Mouse (Mus musculus): ENCODE data around the gene D10Jhu81e. TPM values are rescaled to one million over a fixed set of nuclear protein-coding genes. Genes with fewer than 3 reads are reported as not detected.

Gene D10Jhu81e
- polyA plus RNA-seq, 1 experiment from 2014 or later: 40.9 TPM

DNA sequence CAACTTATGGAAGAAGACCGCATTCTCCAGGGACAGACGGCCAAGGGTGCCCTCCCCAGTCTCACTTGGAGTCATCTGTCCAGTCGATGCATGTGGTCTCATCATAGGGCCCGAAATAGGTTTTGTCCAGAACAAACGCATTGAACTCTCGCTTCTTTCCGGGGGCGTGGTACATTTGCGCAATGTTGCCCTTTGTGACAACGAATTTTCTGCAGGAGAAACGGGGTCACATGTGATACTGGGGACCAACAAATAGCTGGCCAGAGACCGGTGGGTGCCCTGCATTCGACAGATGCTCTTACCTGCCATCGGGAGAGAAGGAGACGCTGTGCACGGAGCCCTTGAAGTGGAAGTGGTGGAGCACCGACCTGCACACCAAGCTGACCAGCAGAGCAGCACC lies 12.7 kb upstream of the D10Jhu81e start:
- H3K4me1 ChIP-seq: peaks cover 18% of the 10 kb centered on the region
- H3K4me3 ChIP-seq (replicated peaks): no peak overlapping the region
- H3K36me3 ChIP-seq: peaks cover 63% of the 10 kb centered on the region
- no peak overlapping the region for H3K4me2 ChIP-seq (replicated peaks)
- H3K27me3 ChIP-seq: no peaks in the 10 kb centered on the region
- H3K9ac ChIP-seq: no peak overlapping the region
- H3K9me3 ChIP-seq (replicated peaks): no peaks in the 10 kb centered on the region
- ATAC-seq (ENCODE audit: insufficient number of reproducible peaks, low FRiP score, low TSS enrichment, low read depth): no peak
- 93% methylated on average over 17 of the region's 17 CpGs for WGBS
- no peak overlapping the region for H3K27ac ChIP-seq (replicated peaks)

DNA sequence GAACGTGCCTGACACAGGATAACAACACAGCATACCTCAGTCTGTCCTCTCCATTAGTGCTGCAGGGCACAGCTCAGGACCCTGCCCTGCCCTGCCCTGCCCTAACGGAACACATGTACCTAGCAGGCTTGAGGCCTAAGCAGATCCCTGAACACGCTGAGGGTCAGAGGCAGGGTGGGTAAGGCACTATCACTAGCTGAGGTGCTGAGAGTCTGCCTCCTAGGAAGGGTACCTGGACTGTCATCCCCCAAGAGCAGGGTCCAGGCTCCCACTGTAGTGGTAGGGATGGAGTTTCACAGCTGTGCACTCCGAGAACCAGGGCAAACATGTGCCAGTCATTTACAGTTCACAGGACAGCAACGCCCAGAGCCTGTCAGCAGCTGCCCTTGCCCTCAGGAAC lies 4.9 kb upstream of the D10Jhu81e start:
- Histone ChIP-seq H3K9me3 (replicated peaks) (no peaks in the 10 kb centered on the region), H3K4me1 (peaks cover 5% of the 10 kb centered on the region; the same call in 1 of the 2 replicates), H3K4me2 (replicated peaks) (no peak overlapping the region), H3K27ac (replicated peaks) (no peak overlapping the region), H3K9ac (no peak overlapping the region), H3K36me3 (peaks cover 87% of the 10 kb centered on the region), H3K27me3 (no peaks in the 10 kb centered on the region), H3K4me3 (replicated peaks) (no peak overlapping the region)
- WGBS: 84% methylated on average over 5 of the region's 5 CpGs
- no peak for ATAC-seq (ENCODE audit: insufficient number of reproducible peaks, low FRiP score, low TSS enrichment, low read depth)

DNA sequence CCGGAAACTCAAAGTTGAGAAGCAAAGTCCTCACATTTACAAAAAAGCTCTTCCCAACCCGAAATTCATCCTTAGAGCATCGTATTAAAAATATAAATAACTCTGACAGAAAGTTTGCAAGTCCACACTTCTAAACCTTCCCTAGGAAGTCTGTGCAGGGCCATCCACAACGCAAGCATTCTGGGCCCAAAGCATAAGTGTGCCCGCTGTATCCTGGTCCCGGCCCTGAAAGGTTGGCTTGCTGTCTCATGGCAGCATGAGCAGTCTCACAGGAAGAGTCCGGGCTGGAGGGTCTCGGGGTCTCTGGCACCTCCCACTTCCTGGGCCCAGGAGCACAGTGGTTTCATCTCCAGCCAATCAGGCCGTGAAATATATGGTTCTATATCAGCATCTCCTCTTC lies 2.0 kb upstream of the D10Jhu81e start:
- Histone ChIP-seq H3K4me2 (replicated peaks) (no peak overlapping the region), H3K4me1 (peaks cover 16% of the 10 kb centered on the region), H3K27me3 (no peaks in the 10 kb centered on the region), H3K9me3 (replicated peaks) (no peaks in the 10 kb centered on the region), H3K9ac (no peak overlapping the region), H3K27ac (replicated peaks) (no peak overlapping the region), H3K4me3 (replicated peaks) (no peak overlapping the region), H3K36me3 (peaks cover 71% of the 10 kb centered on the region)
- WGBS: 88% methylated on average over 9 of the region's 9 CpGs
- ATAC-seq (ENCODE audit: insufficient number of reproducible peaks, low FRiP score, low TSS enrichment, low read depth): no peak

DNA sequence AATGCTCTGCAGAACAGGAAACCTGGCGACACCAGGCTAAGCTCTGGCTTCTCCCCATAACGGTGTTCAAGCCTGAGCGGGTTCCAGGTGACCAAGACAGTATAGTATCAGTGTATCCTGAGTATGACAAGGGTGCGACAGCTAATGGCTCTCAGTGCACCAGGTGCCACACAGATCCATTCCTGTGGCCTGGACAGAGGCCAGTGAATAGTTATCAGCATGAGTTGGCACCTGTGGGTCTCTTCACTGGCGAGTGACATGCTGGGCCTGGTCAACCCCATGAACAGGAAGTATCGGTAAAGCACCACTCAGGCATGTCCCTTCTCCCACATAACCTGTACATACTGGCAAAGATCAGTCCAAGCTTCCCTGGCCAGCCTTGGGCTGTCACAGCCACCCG lies 1.5 kb upstream of the D10Jhu81e start:
- Histone ChIP-seq H3K4me3 (replicated peaks) (no peak overlapping the region), H3K36me3 (peaks cover 71% of the 10 kb centered on the region), H3K4me1 (peaks cover 16% of the 10 kb centered on the region), H3K27ac (replicated peaks) (no peak overlapping the region), H3K9ac (no peak overlapping the region), H3K27me3 (no peaks in the 10 kb centered on the region), H3K4me2 (replicated peaks) (no peak overlapping the region), H3K9me3 (replicated peaks) (no peaks in the 10 kb centered on the region)
- no peak for ATAC-seq (ENCODE audit: insufficient number of reproducible peaks, low FRiP score, low TSS enrichment, low read depth)
- 91% methylated on average over 7 of the region's 7 CpGs for WGBS

DNA sequence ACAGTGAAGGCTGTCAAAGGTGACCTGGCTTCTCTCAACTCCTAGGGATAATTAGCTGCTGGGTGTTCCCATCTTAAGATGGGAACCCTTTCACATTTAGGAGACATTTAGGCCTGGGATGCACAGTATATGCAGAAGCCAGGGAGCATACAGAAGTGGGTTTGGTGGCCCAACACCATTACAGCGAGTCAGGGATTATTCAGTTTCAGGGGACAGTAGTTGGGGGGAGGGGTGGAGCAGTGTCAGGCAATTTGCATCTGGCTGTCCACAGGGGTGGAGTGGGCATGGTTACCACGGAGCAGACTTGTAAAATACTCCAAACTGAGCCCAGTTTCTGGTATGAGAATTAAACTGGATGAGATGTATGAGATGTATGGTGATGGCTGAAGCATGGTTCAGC lies 863 bp upstream of the D10Jhu81e start:
- Histone ChIP-seq H3K9ac (no peak overlapping the region), H3K4me2 (replicated peaks) (peak overlapping the region; percentile 80), H3K27ac (replicated peaks) (no peak overlapping the region), H3K4me1 (peaks cover 16% of the 10 kb centered on the region), H3K9me3 (replicated peaks) (no peaks in the 10 kb centered on the region), H3K36me3 (peaks cover 71% of the 10 kb centered on the region), H3K27me3 (no peaks in the 10 kb centered on the region), H3K4me3 (replicated peaks) (peak overlapping the region; percentile 94; the same call in 1 of the 2 replicates)
- WGBS: 72% methylated on average over 2 of the region's 2 CpGs
- no peak for ATAC-seq (ENCODE audit: insufficient number of reproducible peaks, low FRiP score, low TSS enrichment, low read depth)

DNA sequence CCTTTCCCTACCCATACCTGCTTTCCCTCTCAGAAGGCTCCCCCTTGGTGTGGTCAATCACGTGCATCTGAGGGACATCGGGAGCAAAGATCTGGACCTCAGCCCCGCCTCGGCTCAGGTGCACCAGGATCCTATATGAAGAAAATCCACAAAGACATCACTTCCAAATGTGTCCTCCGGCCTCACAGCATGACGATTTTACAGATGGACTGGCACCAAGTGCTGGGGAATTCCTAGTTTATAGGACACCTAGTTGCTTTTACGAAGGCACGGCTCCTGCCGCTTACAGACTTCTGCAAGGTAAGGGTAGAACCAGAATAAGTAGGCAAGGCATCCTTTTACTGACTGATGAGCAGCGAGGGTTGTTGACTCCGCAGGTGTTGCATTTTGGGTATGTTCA lies 790 bp downstream of the D10Jhu81e start:
- H3K4me3 ChIP-seq (replicated peaks): peak overlapping the region; percentile 94
- no peaks in the 10 kb centered on the region for H3K27me3 ChIP-seq
- H3K9me3 ChIP-seq (replicated peaks): no peaks in the 10 kb centered on the region
- peak overlapping the region; percentile 94 for H3K9ac ChIP-seq
- H3K4me1 ChIP-seq: peaks cover 16% of the 10 kb centered on the region
- no peak overlapping the region for H3K27ac ChIP-seq (replicated peaks)
- 81% methylated on average over 11 of the region's 11 CpGs for WGBS
- no peak for ATAC-seq (ENCODE audit: insufficient number of reproducible peaks, low FRiP score, low TSS enrichment, low read depth)
- H3K4me2 ChIP-seq (replicated peaks): peak overlapping the region; percentile 80
- peaks cover 69% of the 10 kb centered on the region for H3K36me3 ChIP-seq

DNA sequence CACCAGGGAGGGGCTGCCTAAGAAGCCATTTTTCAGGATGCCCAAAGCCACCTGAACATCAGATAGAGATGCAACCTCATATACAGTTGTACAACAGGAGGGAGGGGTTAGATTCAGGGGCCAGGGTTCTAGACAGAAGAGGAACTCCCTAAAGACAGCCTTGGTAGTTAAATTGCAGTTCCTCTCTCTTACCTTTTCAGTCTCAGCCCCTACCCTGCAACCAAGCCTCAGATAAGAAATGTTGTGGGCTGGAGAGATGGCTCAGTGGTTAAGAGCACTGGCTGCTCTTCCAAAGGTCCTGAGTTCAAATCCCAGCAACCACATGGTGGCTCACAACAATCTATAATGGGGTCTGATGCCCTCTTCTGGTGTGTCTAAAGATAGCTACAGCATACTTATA lies 1.8 kb downstream of the D10Jhu81e start:
- ATAC-seq (ENCODE audit: insufficient number of reproducible peaks, low FRiP score, low TSS enrichment, low read depth): no peak
- Histone ChIP-seq H3K4me3 (replicated peaks) (no peak overlapping the region), H3K36me3 (peaks cover 70% of the 10 kb centered on the region), H3K9me3 (replicated peaks) (no peaks in the 10 kb centered on the region), H3K9ac (no peak overlapping the region), H3K27me3 (no peaks in the 10 kb centered on the region), H3K27ac (replicated peaks) (no peak overlapping the region), H3K4me1 (peaks cover 16% of the 10 kb centered on the region), H3K4me2 (replicated peaks) (no peak overlapping the region)

DNA sequence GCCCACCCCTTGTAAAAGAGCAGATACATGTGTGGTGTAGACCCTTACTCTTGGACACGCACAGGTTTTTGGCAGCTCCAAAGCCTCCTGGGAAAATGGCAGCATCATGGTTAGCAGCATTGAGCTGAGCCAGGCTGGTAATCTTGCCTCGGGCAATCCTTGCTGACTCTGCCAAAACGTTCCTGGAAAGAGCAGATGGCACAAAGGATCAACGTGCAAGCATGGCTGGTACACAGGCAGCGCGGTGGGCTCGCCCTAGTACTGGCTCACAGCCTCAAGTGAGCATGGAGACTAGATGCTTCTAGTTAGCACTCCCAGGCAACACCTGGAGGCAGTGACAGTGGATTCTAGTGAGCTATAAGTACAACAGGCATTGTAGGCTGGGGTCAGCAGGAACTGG lies 2.2 kb downstream of the D10Jhu81e start:
- no peak for ATAC-seq (ENCODE audit: insufficient number of reproducible peaks, low FRiP score, low TSS enrichment, low read depth)
- H3K27ac ChIP-seq (replicated peaks): no peak overlapping the region
- no peak overlapping the region for H3K9ac ChIP-seq
- 83% methylated on average over 7 of the region's 7 CpGs for WGBS
- H3K9me3 ChIP-seq (replicated peaks): no peaks in the 10 kb centered on the region
- H3K4me2 ChIP-seq (replicated peaks): no peak overlapping the region
- peaks cover 70% of the 10 kb centered on the region for H3K36me3 ChIP-seq
- peaks cover 16% of the 10 kb centered on the region for H3K4me1 ChIP-seq
- no peak overlapping the region for H3K4me3 ChIP-seq (replicated peaks)
- H3K27me3 ChIP-seq: no peaks in the 10 kb centered on the region

DNA sequence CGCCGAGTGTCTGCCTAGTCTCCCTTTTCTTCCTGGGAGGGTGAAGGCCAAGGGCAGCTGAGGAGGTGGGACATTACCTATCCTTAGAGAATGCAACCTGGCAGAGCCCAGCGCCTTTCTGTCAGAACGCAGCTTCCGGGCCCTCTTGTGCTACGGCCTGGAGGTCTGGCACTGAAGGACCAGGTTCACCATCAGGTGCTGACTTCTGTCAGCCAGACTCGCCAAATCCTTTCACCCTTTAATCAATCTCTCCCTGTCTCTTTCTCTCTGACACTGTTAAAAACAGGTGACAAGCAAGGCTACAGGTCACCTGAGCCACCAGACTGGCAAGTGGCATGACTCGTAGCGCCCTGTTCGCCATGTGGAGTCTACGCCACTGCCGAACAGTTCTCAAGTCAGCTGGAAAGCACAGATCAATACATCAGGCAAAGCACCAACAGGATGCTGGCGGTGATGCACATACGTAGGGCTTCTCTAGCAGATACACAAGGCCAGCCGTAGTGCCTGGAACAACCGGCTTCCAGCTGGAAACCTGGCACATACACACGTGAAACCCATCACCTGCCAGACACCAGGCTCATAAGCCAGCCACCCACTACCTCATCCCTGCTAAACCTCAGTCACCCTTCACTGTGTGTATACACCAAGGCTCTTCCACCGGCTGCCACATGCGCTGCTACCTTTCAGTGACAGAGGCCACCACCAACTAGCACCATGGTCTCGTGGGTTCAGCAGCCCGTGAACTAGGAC lies 4.2 kb downstream of the D10Jhu81e start:
- H3K4me1 ChIP-seq: peaks cover 16% of the 10 kb centered on the region
- H3K9me3 ChIP-seq (replicated peaks): no peaks in the 10 kb centered on the region
- H3K27me3 ChIP-seq: no peaks in the 10 kb centered on the region
- no peak for ATAC-seq (ENCODE audit: insufficient number of reproducible peaks, low FRiP score, low TSS enrichment, low read depth)
- H3K27ac ChIP-seq (replicated peaks): no peak overlapping the region
- peaks cover 67% of the 10 kb centered on the region for H3K36me3 ChIP-seq
- H3K4me2 ChIP-seq (replicated peaks): no peak overlapping the region
- H3K4me3 ChIP-seq (replicated peaks): no peak overlapping the region
- H3K9ac ChIP-seq: no peak overlapping the region
- 93% methylated on average over 21 of the region's 21 CpGs for WGBS

DNA sequence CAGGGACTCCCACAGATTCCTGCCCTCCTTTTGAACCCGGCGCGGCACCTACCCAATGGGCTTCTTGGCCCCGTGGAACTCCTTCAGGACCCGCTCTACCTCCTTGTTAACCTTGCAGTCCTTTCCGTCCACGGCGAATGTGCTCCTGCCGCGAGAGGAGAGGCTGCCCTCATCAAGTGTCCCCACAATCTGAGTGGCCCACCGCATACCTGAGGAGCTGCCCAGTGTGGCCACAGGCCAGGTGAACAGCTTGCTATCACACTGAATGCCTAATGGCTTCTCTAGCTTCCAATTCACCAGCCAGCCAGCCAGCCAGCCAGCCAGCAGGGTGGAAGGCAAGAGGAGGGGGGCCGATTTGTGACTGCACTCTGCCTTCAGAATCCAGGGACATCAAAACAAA lies 4.8 kb downstream of the D10Jhu81e start:
- Histone ChIP-seq H3K9ac (no peak overlapping the region), H3K27me3 (no peaks in the 10 kb centered on the region), H3K36me3 (peaks cover 67% of the 10 kb centered on the region), H3K4me3 (replicated peaks) (no peak overlapping the region), H3K4me1 (peaks cover 15% of the 10 kb centered on the region), H3K4me2 (replicated peaks) (no peak overlapping the region), H3K27ac (replicated peaks) (no peak overlapping the region), H3K9me3 (replicated peaks) (no peaks in the 10 kb centered on the region)
- ATAC-seq (ENCODE audit: insufficient number of reproducible peaks, low FRiP score, low TSS enrichment, low read depth): no peak
- WGBS: 95% methylated on average over 12 of the region's 12 CpGs

DNA sequence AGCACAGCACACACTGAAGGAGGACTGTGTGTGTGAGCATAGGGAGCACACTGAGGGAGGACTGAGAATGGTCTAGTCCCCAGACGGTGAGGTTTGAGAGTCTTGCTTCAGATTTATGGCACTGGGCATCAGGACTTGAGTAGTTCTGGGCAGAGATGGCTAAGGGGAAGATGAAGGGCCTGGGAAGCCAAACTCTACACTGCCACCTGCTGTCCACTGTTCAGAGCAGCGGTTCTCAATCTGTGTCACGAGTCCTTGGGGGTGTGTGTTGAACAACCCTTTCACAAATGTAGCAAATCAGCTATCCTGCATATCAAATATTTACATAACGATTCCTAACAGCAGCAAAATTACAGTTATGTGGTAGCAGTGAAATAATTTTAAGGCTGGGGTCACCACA lies 5.7 kb downstream of the D10Jhu81e start:
- H3K36me3 ChIP-seq: peaks cover 67% of the 10 kb centered on the region

DNA sequence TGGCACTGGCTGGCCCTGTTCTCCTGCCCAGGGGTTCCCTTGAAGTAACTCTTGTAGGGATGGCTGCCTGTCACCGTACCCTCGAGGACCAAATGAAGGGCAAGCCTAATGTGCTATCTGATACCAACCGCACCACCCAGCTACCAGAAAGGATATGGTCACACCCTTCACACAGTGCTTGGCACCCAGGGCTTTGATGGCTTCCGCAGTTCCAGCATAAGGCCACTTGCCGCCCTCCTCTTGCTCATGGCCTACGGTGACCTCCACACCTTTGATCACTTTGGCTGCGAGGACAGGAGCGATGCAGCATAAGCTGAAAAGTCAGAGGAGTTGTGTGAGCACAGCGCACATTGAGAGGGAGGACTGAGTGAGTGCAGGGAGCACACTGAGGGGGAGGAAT lies 6.3 kb downstream of the D10Jhu81e start:
- Histone ChIP-seq H3K27ac (replicated peaks) (0 out of 2 replicates have a peak overlapping the region, but pooled peaks have one; percentile 7), H3K36me3 (peaks cover 67% of the 10 kb centered on the region), H3K27me3 (no peaks in the 10 kb centered on the region), H3K4me2 (replicated peaks) (no peak overlapping the region), H3K9me3 (replicated peaks) (no peaks in the 10 kb centered on the region), H3K9ac (no peak overlapping the region), H3K4me3 (replicated peaks) (no peak overlapping the region), H3K4me1 (peaks cover 13% of the 10 kb centered on the region; the same call in 1 of the 2 replicates)
- WGBS: 88% methylated on average over 9 of the region's 9 CpGs
- no peak for ATAC-seq (ENCODE audit: insufficient number of reproducible peaks, low FRiP score, low TSS enrichment, low read depth)

More for the DNA sequence above, 5.7 kb downstream of the D10Jhu81e start:
- ATAC-seq (ENCODE audit: insufficient number of reproducible peaks, low FRiP score, low TSS enrichment, low read depth): no peak
- H3K27ac ChIP-seq (replicated peaks): no peak overlapping the region
- no peak overlapping the region for H3K9ac ChIP-seq
- WGBS: 28% methylated on average over 4 of the region's 4 CpGs
- H3K4me2 ChIP-seq (replicated peaks): no peak overlapping the region
- H3K9me3 ChIP-seq (replicated peaks): no peaks in the 10 kb centered on the region
- H3K27me3 ChIP-seq: no peaks in the 10 kb centered on the region
- no peak overlapping the region for H3K4me3 ChIP-seq (replicated peaks)
- peaks cover 20% of the 10 kb centered on the region for H3K4me1 ChIP-seq
